Mouse (Mus musculus) retina, embryonic 14.5 days (tissue): ENCODE data around the gene Tmem260.
A peak's percentile ranks its signal among the peaks of the same experiment; 100 is the strongest.
"Not testable (repeated sequence)": the region's sequence is repeated elsewhere in the genome, so short reads cannot be mapped to it uniquely, and the experiment has no call there.

Experiments used
- DNase-seq: peaks from one replicate; pipeline ENCODE4 v3.0.0-alpha.2; 2015; ENCODE audit warnings: low spot score

Gene Tmem260

GRCm38 (mm10) chr14:48445984-48446683, at the start of gene Tmem260:
Gene Tmem260, plus strand, starts transcription at chr14:48446124.
- peak; percentile 98 for DNase-seq

- no peak for DNase-seq
Observed at GRCm38 (mm10) chr14:48406086-48406485, 39.8 kb upstream of the Tmem260 start.

- DNase-seq: no peak
Observed at GRCm38 (mm10) chr14:48417064-48417463, 28.9 kb upstream of the Tmem260 start.

GRCm38 (mm10) chr14:48418264-48418663, 27.7 kb upstream of the Tmem260 start:
- no peak for DNase-seq

GRCm38 (mm10) chr14:48418672-48419071, 27.3 kb upstream of the Tmem260 start:
- no peak for DNase-seq

- DNase-seq: no peak
Observed at GRCm38 (mm10) chr14:48421476-48421875, 24.4 kb upstream of the Tmem260 start.

- DNase-seq: peak; percentile 46
Observed at GRCm38 (mm10) chr14:48421996-48422395, 23.9 kb upstream of the Tmem260 start.

GRCm38 (mm10) chr14:48422436-48422835, 23.5 kb upstream of the Tmem260 start:
- DNase-seq: no peak

GRCm38 (mm10) chr14:48422901-48423300, 23.0 kb upstream of the Tmem260 start:
- no peak for DNase-seq

GRCm38 (mm10) chr14:48431978-48432377, 13.9 kb upstream of the Tmem260 start:
- no peak for DNase-seq

- no peak for DNase-seq
Observed at GRCm38 (mm10) chr14:48443796-48444195, 2.1 kb upstream of the Tmem260 start.

GRCm38 (mm10) chr14:48451966-48452407, 6.1 kb downstream of the Tmem260 start:
- peak; percentile 47 for DNase-seq

GRCm38 (mm10) chr14:48453411-48453810, 7.5 kb downstream of the Tmem260 start:
- DNase-seq: no peak

- peak; percentile 36 for DNase-seq
Observed at GRCm38 (mm10) chr14:48456305-48457092, 10.6 kb downstream of the Tmem260 start.

- no peak for DNase-seq
Observed at GRCm38 (mm10) chr14:48457288-48457938, 11.5 kb downstream of the Tmem260 start.

GRCm38 (mm10) chr14:48458901-48459300, 13.0 kb downstream of the Tmem260 start:
- DNase-seq: no peak

- DNase-seq: no peak
Observed at GRCm38 (mm10) chr14:48468339-48468738, 22.4 kb downstream of the Tmem260 start.

- no peak for DNase-seq
Observed at GRCm38 (mm10) chr14:48470742-48471487, 25.0 kb downstream of the Tmem260 start.

- DNase-seq: no peak
Observed at GRCm38 (mm10) chr14:48472179-48472578, 26.3 kb downstream of the Tmem260 start.

- no peak for DNase-seq
Observed at GRCm38 (mm10) chr14:48475370-48475769, 29.4 kb downstream of the Tmem260 start.

- not testable (repeated sequence) for DNase-seq
Observed at GRCm38 (mm10) chr14:48475834-48476233, 29.9 kb downstream of the Tmem260 start.

- no peak for DNase-seq
Observed at GRCm38 (mm10) chr14:48476278-48476677, 30.4 kb downstream of the Tmem260 start.
